Mouse (Mus musculus) megakaryocyte, embryonic 14.5 days (primary cell): Measurements from ENCODE around the gene Ttc39b.

Source experiments
- FLI1 ChIP-seq: IDR thresholded peaks from 2 replicates; pipeline ENCODE4 v1.6.1; 2012; ENCODE audit warnings: low read length, inconsistent platforms, mixed read lengths
- GATA1 ChIP-seq: IDR thresholded peaks from 3 replicates; pipeline ENCODE4 v1.6.1; 2012; ENCODE audit warnings: mixed read lengths, low read length, inconsistent platforms, borderline replicate concordance

DNA sequence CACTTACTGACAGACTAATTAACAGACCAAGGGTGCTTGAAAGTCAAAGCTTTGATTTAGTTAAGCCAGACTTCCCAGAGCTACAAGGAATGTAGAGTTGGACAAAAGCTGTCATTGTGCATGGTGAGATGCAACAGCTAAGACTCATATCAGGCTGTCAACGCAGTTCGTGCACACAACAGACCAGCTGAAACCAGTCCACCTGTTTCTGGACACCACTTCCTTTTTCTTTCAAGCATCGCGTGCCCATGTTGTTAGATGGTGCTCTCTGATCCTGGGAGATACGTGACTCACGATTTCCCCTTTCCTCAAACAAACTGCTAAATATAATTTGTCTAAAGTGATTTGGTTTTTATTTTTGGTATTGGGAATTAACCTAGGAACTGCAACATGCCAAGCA is 29.9 kb upstream of the Ttc39b start:
- TF ChIP-seq GATA1, result no peak
- TF ChIP-seq FLI1, result no peak
